Mouse (Mus musculus) limb, embryonic 15.5 days (tissue): ENCODE measurements around the gene Dolpp1. TPM values are rescaled to one million over a fixed set of nuclear protein-coding genes. Genes with fewer than 3 reads are reported as not detected.
"Not testable (repeated sequence)": the region's sequence is repeated elsewhere in the genome, so short reads cannot be mapped to it uniquely, and the experiment has no call there.

Experiments
- ATAC-seq: fragments of 200-750 bp; cut with Nextera tagmentation; 2 replicates; pipeline ENCODE4 v1.8.0; 2017; ENCODE audit warnings: low read depth, moderate TSS enrichment; ENCODE audit not compliant: insufficient number of reproducible peaks, low FRiP score, low TSS enrichment
- H3K27ac ChIP-seq: fragments of 300-500 bp; sonication (generic); 2 replicates; pipeline ENCODE4 v1.5.1; 2015; ENCODE audit warnings: moderate library complexity, mild to moderate bottlenecking, inconsistent platforms
- H3K27me3 ChIP-seq: fragments of 300-500 bp; sonication (generic); 2 replicates; pipeline ENCODE4 v1.6.1; 2015; ENCODE audit warnings: inconsistent platforms
- H3K36me3 ChIP-seq: fragments of 300-500 bp; sonication (generic); 2 replicates; pipeline ENCODE4 v1.6.1; 2015; ENCODE audit warnings: inconsistent platforms
- H3K4me1 ChIP-seq: fragments of 300-500 bp; sonication (generic); 2 replicates; pipeline ENCODE4 v1.6.1; 2015; ENCODE audit warnings: inconsistent platforms
- H3K4me2 ChIP-seq: fragments of 300-500 bp; sonication (generic); 2 replicates; pipeline ENCODE4 v1.6.1; 2015; ENCODE audit warnings: mild to moderate bottlenecking, inconsistent platforms
- H3K4me3 ChIP-seq: fragments of 300-500 bp; sonication (generic); 2 replicates; pipeline ENCODE4 v1.5.1; 2015; ENCODE audit warnings: mild to moderate bottlenecking, inconsistent platforms
- H3K9ac ChIP-seq: fragments of 300-500 bp; sonication (generic); 2 replicates; pipeline ENCODE4 v1.6.1; 2015; ENCODE audit warnings: inconsistent platforms
- H3K9me3 ChIP-seq: fragments of 300-500 bp; sonication (generic); 2 replicates; pipeline ENCODE4 v1.6.1; 2016; ENCODE audit warnings: inconsistent platforms
- WGBS: fragments of 180-500 bp; shearing (Covaris S2); methylation state at CpG from one replicate; pipeline ENCODE4 v1.1.7; 2015; 5-methylcytosine and 5-hydroxymethylcytosine counted together
- polyA plus RNA-seq: library from polyadenylated mRNA; unstranded; fragments of >200 nt; fragmentation: Nextera tagmentation; extraction: Ambion mirVana; gene quantifications from 2 replicates; pipeline ENCODE4 v1.2.1, GENCODE M21; 2015

The Dolpp1 gene
- polyA plus RNA-seq, 1 experiment from 2014 or later = 35.8 TPM

DNA sequence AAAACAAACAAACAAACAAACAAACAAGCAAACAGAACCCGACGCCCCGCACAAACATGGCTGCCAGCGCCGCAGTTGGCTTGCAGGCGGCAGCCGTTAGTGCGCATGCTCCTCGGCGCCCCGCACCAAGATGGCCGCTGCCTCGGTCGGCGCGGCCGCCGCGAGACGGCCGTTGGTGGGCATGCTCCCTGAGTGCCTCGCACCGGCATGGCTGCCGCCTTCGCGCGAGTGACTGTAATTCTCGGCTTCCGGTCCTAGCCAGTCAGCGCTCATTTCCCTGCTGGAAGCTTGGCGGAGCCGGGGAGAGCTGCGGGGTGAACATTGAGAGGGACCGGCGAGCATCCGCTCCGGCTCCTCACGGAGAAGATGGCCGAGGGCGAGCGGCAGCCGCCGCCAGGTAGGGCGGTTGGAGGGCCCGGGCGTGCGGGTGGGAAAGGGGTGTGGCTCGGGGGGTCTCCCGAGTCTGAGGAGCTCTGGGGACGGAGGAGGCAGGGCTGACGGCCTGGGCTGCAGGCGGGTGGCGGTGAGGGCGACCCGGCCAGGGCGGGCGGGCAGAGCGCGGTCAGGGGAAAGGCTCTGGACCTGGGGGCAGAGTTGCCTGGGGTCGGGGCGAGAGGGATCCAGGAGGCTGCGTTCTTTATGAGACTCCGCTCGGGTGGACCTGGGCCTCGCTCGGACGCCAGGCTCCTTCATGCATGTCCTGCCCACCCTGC is 24.0 kb downstream of the Dolpp1 start, which contains the start of gene Ptpa:
Ptpa (plus strand) TSS at position 104 of the 713 bp plus-strand sequence.
- H3K4me1 ChIP-seq = peaks cover 52% of the 10 kb centered on the region
- no peaks in the 10 kb centered on the region for H3K36me3 ChIP-seq
- peak within 1 kb of the TSS; percentile 98 for H3K27ac ChIP-seq
- H3K9ac ChIP-seq = peak within 1 kb of the TSS; percentile 89
- under 1% methylated on average over 64 of the region's 67 CpGs for WGBS
- H3K27me3 ChIP-seq = no peaks in the 10 kb centered on the region
- ATAC-seq = peak; percentile 89
- H3K9me3 ChIP-seq = no peaks in the 10 kb centered on the region
- peak within 1 kb of the TSS; percentile 72 for H3K4me2 ChIP-seq
- H3K4me3 ChIP-seq = peak within 1 kb of the TSS; percentile 87

DNA sequence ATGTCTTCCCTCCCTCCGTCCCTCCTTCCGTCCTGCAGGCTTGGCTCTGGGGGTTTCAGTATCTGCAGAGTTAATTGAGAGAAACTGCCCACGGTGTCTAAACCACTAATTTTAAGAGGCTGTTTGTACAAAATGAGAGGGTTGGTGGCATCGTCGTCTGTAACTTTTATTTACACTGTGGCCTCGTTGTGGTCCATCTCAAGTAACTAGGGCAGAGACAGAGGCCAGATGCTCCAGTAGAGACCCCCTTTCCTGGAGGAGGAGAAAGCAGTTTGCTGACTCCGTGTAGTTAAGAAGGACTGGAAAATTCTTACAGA is 24.6 kb downstream of the Dolpp1 start:
- Histone ChIP-seq H3K4me1 (peaks cover 57% of the 10 kb centered on the region), H3K27ac (peak overlapping the region; percentile 98), H3K4me3 (peak overlapping the region; percentile 87), H3K9ac (peak overlapping the region; percentile 89), H3K4me2 (peak overlapping the region; percentile 72), H3K9me3 (no peaks in the 10 kb centered on the region), H3K36me3 (no peaks in the 10 kb centered on the region), H3K27me3 (no peaks in the 10 kb centered on the region)
- no peak for ATAC-seq
- 0% methylated on average over 7 of the region's 7 CpGs for WGBS

DNA sequence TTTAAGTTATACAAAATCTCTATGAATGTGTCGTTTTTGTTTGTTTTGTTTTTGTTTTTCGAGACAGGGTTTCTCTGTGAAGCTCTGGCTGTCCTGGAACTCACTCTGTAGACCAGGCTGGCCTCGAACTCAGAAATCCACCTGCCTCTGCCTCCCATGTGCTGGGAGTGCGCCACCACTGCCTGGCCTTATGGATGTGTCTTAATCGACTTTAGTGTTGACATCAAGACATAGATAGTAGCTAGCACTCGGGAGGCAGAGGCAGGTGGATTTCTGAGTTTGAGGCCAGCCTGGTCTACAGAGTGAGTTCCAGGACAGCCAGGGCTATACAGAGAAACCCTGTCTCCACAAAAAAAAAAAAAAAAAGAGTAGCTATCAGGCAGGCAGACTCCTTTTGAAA is 25.1 kb downstream of the Dolpp1 start:
- not testable (repeated sequence) for H3K27me3 ChIP-seq, H3K9me3 ChIP-seq, H3K36me3 ChIP-seq, ATAC-seq, H3K9ac ChIP-seq
- Histone ChIP-seq H3K4me3 (peak overlapping the region; percentile 87), H3K4me2 (peak overlapping the region; percentile 72), H3K27ac (peak overlapping the region; percentile 98; the same call in 1 of the 2 replicates), H3K4me1 (peaks cover 59% of the 10 kb centered on the region)
- 70% methylated on average over 6 of the region's 6 CpGs for WGBS

DNA sequence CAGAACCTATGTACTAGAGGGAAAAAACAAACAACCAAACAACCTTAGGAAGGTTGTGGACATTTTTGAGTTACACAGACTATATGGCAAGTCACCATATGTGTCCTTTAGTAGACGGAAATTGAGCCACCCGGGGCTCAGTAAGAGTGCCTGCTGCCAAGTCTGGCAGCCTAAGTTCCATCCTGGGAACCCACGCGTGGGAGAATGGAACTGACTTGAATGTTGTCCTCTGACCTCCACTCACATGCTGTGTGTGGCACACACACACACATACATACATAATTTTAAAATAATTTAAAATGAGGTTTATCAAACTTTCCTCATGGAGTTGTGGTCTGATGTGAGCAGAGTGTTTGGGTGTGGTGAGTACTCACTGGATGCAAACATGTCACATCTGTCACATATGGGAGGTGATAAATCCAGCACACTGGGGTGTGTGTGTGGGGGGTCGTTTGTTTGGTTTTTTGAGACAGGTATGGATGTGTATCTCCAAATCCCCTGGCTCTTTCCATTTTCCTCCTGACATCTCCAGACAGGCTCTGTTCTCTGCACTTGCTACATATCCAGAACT is 25.6 kb downstream of the Dolpp1 start:
- H3K4me1 ChIP-seq = peaks cover 59% of the 10 kb centered on the region
- no peak overlapping the region for H3K4me2 ChIP-seq
- no peaks in the 10 kb centered on the region for H3K36me3 ChIP-seq
- no peak overlapping the region for H3K4me3 ChIP-seq
- no peak overlapping the region for H3K9ac ChIP-seq
- no peak for ATAC-seq
- no peaks in the 10 kb centered on the region for H3K27me3 ChIP-seq
- 56% methylated on average over 5 of the region's 5 CpGs for WGBS
- H3K27ac ChIP-seq = no peak overlapping the region; the same call in 1 of the 2 replicates
- no peaks in the 10 kb centered on the region for H3K9me3 ChIP-seq

DNA sequence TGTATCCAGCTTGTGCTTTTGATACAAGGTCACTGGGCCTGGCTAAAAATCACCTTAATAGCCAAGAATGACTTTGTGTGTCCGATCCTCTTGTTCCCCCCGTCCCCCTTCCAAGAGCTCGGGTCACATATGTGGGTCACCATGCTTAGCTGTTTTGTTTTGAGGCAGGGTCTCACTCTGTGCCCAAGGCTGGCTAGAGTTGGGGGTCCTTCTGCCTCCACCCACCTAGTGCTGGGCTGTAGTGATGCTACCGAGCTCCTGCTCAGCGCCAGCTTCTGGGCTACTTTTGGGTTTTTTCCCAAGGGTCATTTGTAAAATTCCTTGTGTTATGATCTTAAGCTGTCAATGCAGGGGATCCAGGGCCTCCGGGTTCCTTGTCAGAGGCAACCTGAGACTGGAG is 26.2 kb downstream of the Dolpp1 start:
- Histone ChIP-seq H3K4me1 (peaks cover 56% of the 10 kb centered on the region), H3K27ac (peak overlapping the region; percentile 84), H3K9ac (no peak overlapping the region), H3K36me3 (no peaks in the 10 kb centered on the region), H3K4me2 (peak overlapping the region; percentile 12; the same call in 1 of the 2 replicates), H3K27me3 (no peaks in the 10 kb centered on the region), H3K9me3 (no peaks in the 10 kb centered on the region), H3K4me3 (no peak overlapping the region; the same call in 1 of the 2 replicates)
- ATAC-seq = no peak
- WGBS = 55% methylated on average over 6 of the region's 6 CpGs

DNA sequence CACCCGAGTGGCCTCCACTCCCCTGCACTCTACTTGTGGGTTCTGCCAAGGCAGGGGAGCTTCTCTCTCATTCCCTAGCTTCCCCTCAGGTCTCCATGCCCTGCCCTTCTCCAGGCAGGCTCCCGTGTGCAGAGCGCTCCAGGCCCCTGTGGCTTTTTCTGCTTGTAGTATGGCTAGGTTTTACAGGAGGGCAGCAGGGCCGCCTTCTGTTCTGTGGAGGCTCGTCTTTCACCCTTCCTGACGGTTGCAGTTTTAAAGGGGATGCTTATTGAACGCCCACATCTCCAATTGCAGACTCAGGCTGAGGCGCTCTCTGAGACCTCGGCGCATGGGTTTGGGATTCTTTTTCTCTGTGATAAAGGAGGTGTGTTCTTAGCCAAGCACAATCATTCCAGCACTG is 27.1 kb downstream of the Dolpp1 start:
- Histone ChIP-seq H3K27me3 (no peaks in the 10 kb centered on the region), H3K9ac (0 out of 2 replicates have a peak overlapping the region, but pooled peaks have one; percentile 11), H3K9me3 (no peaks in the 10 kb centered on the region), H3K4me3 (no peak overlapping the region; the same call in 1 of the 2 replicates), H3K4me1 (peaks cover 47% of the 10 kb centered on the region), H3K36me3 (no peaks in the 10 kb centered on the region), H3K4me2 (peak overlapping the region; percentile 25), H3K27ac (peak overlapping the region; percentile 84)
- WGBS = 15% methylated on average over 10 of the region's 10 CpGs
- ATAC-seq = no peak

DNA sequence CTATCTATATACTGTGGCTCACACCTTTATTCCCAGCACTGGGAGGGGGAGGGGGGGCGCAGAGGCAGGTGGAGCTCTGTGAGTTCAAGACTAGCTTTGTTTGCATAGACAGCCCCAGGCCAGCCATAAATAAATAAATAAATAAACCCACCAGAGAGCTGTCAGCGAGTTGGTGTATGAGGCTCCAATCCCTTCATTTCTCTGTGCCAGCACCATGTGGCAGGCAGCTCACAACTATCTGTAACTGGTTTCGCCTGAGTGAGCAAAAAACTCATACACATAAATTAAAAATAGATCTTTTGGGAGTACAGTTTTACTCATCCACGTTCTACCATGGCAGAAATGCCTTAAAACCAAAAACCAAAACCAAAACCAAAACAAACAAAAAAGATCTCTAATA is 29.4 kb downstream of the Dolpp1 start:
- no peaks in the 10 kb centered on the region for H3K9me3 ChIP-seq
- WGBS = 46% methylated on average over 4 of the region's 4 CpGs
- peaks cover 36% of the 10 kb centered on the region for H3K4me1 ChIP-seq
- no peak overlapping the region for H3K4me2 ChIP-seq
- ATAC-seq = no peak
- H3K27me3 ChIP-seq = no peaks in the 10 kb centered on the region
- H3K36me3 ChIP-seq = peaks cover 6% of the 10 kb centered on the region
- no peak overlapping the region for H3K27ac ChIP-seq
- H3K4me3 ChIP-seq = no peak overlapping the region
- H3K9ac ChIP-seq = no peak overlapping the region

DNA sequence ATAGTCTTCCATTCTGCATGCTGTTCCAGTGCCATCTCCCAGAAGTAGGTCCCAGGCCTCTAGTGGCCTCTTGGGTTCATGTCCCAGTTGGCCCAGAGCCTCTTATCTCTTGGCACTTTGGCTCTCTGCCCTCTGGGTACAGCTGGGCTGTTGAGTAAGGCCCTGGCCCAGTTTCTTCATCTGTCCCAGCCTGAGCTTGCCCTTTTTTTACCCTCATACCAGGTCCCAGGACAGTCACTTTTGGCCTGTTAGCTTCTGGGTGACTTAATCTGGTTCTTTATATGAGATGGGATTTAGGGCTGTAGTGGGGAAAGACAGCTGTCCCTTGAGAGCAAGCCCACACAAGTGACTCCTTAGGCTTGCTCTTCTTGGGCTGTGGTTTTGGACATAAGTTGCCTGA is 37.1 kb downstream of the Dolpp1 start:
- no peak for ATAC-seq

DNA sequence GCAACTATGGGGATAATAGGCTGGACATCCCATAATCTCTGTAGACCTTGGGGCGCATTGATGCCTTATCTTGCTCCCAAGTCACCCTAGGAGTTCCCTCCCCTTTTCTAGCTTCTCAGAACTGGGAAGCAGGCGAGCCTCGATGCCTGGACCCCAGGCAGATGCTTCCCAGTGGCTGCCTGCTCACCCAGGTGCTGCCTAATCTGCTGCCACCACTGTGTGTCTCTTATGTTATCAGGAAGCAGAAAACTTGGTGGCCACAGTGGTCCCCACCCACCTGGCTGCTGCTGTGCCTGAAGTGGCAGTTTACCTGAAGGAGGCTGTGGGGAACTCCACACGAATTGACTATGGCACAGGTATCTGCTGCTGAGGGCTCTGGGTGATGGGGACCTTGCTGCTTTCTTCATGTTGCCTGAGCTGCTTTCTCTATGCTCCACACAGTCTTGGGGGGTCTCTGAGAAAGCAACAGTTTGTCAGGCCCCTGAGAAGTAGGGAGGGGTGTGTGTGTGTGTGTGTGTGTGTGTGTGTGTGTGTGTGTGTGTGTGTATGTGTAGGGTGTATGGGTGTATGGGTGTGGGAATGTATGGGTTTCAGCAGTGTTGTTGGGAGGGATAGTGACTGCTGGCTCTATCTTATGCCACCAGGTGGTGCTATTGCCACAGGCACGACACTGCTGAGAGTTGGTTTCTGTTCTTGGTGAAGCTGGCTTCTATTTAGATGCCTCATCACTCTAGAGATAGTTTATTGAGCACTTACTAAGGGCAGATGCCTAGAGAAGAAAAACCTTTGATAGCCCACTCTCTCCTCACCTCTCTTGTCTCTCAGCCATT is 43.5 kb downstream of the Dolpp1 start:
- WGBS = 55% methylated on average over 5 of the region's 5 CpGs
- H3K4me2 ChIP-seq = no peak overlapping the region
- H3K9me3 ChIP-seq = no peaks in the 10 kb centered on the region
- H3K9ac ChIP-seq = no peak overlapping the region
- ATAC-seq = 0 out of 2 replicates have a peak, but pooled peaks have one; percentile 36
- H3K27ac ChIP-seq = no peak overlapping the region
- peaks cover 78% of the 10 kb centered on the region for H3K36me3 ChIP-seq
- no peak overlapping the region for H3K4me3 ChIP-seq
- H3K27me3 ChIP-seq = no peaks in the 10 kb centered on the region
- H3K4me1 ChIP-seq = peaks cover 13% of the 10 kb centered on the region

More for the DNA sequence above, 37.1 kb downstream of the Dolpp1 start:
- peaks cover 81% of the 10 kb centered on the region for H3K36me3 ChIP-seq
- H3K27me3 ChIP-seq = no peaks in the 10 kb centered on the region
- H3K4me3 ChIP-seq = no peak overlapping the region
- H3K4me1 ChIP-seq = no peaks in the 10 kb centered on the region
- H3K4me2 ChIP-seq = no peak overlapping the region
- no peak overlapping the region for H3K9ac ChIP-seq
- H3K9me3 ChIP-seq = no peaks in the 10 kb centered on the region
- H3K27ac ChIP-seq = no peak overlapping the region

DNA sequence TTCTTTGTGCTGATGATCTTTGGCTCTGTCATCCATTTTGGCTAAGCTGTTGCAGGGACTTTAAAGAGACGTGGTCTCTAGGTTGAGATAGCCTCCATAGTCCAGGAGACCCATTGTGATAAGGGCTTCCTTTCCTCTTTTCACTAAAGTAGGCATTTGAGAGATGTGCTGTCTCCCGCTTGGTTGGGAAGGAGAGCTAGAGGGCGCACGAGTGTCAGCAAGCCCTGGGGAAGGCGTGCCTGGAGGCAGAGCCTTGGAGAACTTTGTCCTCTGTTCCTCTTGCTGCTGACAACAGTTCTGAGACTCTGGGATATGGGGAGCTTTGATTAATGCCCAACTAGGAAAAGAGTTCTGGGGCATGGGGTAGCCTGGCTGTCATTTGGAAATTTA is 44.1 kb downstream of the Dolpp1 start:
- Histone ChIP-seq H3K4me1 (peaks cover 19% of the 10 kb centered on the region), H3K9me3 (no peaks in the 10 kb centered on the region), H3K27me3 (no peaks in the 10 kb centered on the region), H3K4me2 (no peak overlapping the region), H3K9ac (no peak overlapping the region), H3K36me3 (peaks cover 72% of the 10 kb centered on the region), H3K27ac (no peak overlapping the region), H3K4me3 (no peak overlapping the region)
- WGBS = 79% methylated on average over 5 of the region's 5 CpGs
- ATAC-seq = no peak

DNA sequence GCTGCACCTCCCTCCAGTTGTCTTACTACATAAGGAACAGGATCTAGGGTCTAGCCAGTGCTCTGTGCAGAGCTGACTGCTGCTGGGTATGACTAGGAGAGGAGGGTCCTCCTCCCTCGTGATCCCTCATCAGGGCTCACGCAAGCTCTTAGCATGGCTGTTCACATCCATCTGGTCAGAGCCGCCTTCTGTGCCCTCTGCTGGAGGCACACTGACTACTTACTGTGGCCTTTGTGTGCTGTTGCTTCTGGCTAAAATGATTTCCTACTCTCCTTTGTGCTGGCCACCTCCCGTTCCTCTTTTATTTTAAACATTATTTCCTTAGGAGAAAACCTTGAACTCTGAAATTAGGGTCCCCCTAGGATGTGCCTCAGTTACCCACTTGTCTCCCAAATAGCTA is 44.8 kb downstream of the Dolpp1 start:
- 70% methylated on average over 4 of the region's 4 CpGs for WGBS
- peaks cover 66% of the 10 kb centered on the region for H3K36me3 ChIP-seq
- no peak for ATAC-seq
- no peak overlapping the region for H3K4me2 ChIP-seq
- no peak overlapping the region for H3K9ac ChIP-seq
- H3K4me1 ChIP-seq = peaks cover 25% of the 10 kb centered on the region
- H3K27me3 ChIP-seq = no peaks in the 10 kb centered on the region
- no peak overlapping the region for H3K4me3 ChIP-seq
- no peaks in the 10 kb centered on the region for H3K9me3 ChIP-seq
- H3K27ac ChIP-seq = no peak overlapping the region

DNA sequence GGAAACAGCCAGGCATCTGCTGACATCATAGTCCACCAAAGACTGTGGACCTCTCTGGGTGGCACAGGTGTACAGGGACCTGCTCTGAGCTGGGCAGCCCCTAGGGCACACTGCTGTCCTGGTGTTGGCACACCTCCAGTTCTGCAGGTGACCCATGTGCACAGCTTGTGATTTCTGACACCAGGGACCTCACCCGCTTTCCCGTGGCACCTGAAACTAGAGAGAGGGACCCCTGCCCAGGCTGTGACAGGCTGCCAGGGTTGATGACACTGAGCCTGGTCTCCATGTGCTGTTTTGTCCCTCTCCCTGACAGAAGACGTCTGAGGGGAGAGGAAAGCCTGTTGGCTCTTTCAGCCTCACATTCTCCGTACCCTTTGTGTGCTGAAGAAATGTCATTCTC is 45.7 kb downstream of the Dolpp1 start:
- Histone ChIP-seq H3K9ac (no peak overlapping the region; the same call in 1 of the 2 replicates), H3K36me3 (peaks cover 56% of the 10 kb centered on the region), H3K27ac (no peak overlapping the region), H3K4me2 (no peak overlapping the region), H3K27me3 (no peaks in the 10 kb centered on the region), H3K4me1 (peaks cover 35% of the 10 kb centered on the region), H3K9me3 (no peaks in the 10 kb centered on the region), H3K4me3 (no peak overlapping the region)
- 84% methylated on average over 4 of the region's 4 CpGs for WGBS
- ATAC-seq = no peak
